Mouse (Mus musculus): ENCODE results near the gene Eef1akmt2. TPM values are rescaled to one million over a fixed set of nuclear protein-coding genes. Genes with fewer than 3 reads are reported as not detected.
A peak's percentile ranks its signal among the peaks of the same experiment; 100 is the strongest.

The Eef1akmt2 gene
- polyA plus RNA-seq, 1 experiment from 2014 or later: 37.8 TPM

- no peak for ATAC-seq
- 55% methylated on average over 5 of the region's 5 CpGs for WGBS
- Histone ChIP-seq H3K27ac (ENCODE audit: low read depth, low read length) (no peak overlapping the region), H3K9ac (ENCODE audit: low read depth, low read length) (0 out of 2 replicates have a peak overlapping the region, but pooled peaks have one; percentile 26), H3K4me1 (replicated peaks; ENCODE audit: control insufficient read depth, insufficient read depth, low read length) (peaks cover 50% of the 10 kb centered on the region), H3K9me3 (ENCODE audit: control insufficient read depth) (no peaks in the 10 kb centered on the region), H3K36me3 (ENCODE audit: control insufficient read depth, insufficient read depth) (peaks cover 9% of the 10 kb centered on the region; the same call in 1 of the 2 replicates), H3K4me2 (replicated peaks; ENCODE audit: low read depth) (no peak overlapping the region), H3K4me3 (ENCODE audit: low read depth, low read length) (no peak overlapping the region), H3K27me3 (replicated peaks; ENCODE audit: control insufficient read depth, insufficient read depth, low read length) (no peaks in the 10 kb centered on the region)
- TF ChIP-seq CTCF (IDR thresholded peaks at IDR 0.05; ENCODE audit: low read depth): no peak
Observed at GRCm38 (mm10) chr7:132806286-132806685, 46.2 kb downstream of the Eef1akmt2 start.

- H3K27me3 ChIP-seq (replicated peaks; ENCODE audit: control insufficient read depth, insufficient read depth, low read length): no peaks in the 10 kb centered on the region
- H3K9ac ChIP-seq (ENCODE audit: low read depth, low read length): no peak overlapping the region
- H3K4me2 ChIP-seq (replicated peaks; ENCODE audit: low read depth): no peak overlapping the region
- H3K36me3 ChIP-seq (ENCODE audit: control insufficient read depth, insufficient read depth): peaks cover 16% of the 10 kb centered on the region; the same call in 1 of the 2 replicates
- H3K4me3 ChIP-seq (ENCODE audit: low read depth, low read length): no peak overlapping the region
- no peaks in the 10 kb centered on the region for H3K9me3 ChIP-seq (ENCODE audit: control insufficient read depth)
- TF ChIP-seq CTCF (IDR thresholded peaks at IDR 0.05; ENCODE audit: low read depth): no peak
- ATAC-seq: no peak
- H3K4me1 ChIP-seq (replicated peaks; ENCODE audit: control insufficient read depth, insufficient read depth, low read length): peaks cover 49% of the 10 kb centered on the region
- peak overlapping the region; percentile 47; the same call in 1 of the 2 replicates for H3K27ac ChIP-seq (ENCODE audit: low read depth, low read length)
- 56% methylated on average over 5 of the region's 5 CpGs for WGBS
Observed at GRCm38 (mm10) chr7:132804951-132805350, 47.5 kb downstream of the Eef1akmt2 start.

GRCm38 (mm10) chr7:132804461-132804860, 48.0 kb downstream of the Eef1akmt2 start:
- 48% methylated on average over 7 of the region's 7 CpGs for WGBS
- TF ChIP-seq CTCF (IDR thresholded peaks at IDR 0.05; ENCODE audit: low read depth): no peak
- Histone ChIP-seq H3K27me3 (replicated peaks; ENCODE audit: control insufficient read depth, insufficient read depth, low read length) (no peaks in the 10 kb centered on the region), H3K27ac (ENCODE audit: low read depth, low read length) (peak overlapping the region; percentile 47; the same call in 1 of the 2 replicates), H3K9ac (ENCODE audit: low read depth, low read length) (no peak overlapping the region), H3K4me2 (replicated peaks; ENCODE audit: low read depth) (no peak overlapping the region), H3K4me3 (ENCODE audit: low read depth, low read length) (no peak overlapping the region), H3K9me3 (ENCODE audit: control insufficient read depth) (no peaks in the 10 kb centered on the region), H3K4me1 (replicated peaks; ENCODE audit: control insufficient read depth, insufficient read depth, low read length) (peaks cover 50% of the 10 kb centered on the region), H3K36me3 (ENCODE audit: control insufficient read depth, insufficient read depth) (peaks cover 16% of the 10 kb centered on the region; the same call in 1 of the 2 replicates)
- ATAC-seq: peak; percentile 32

GRCm38 (mm10) chr7:132803962-132804361, 48.5 kb downstream of the Eef1akmt2 start:
- ATAC-seq: no peak
- Histone ChIP-seq H3K9ac (ENCODE audit: low read depth, low read length) (no peak overlapping the region), H3K27ac (ENCODE audit: low read depth, low read length) (0 out of 2 replicates have a peak overlapping the region, but pooled peaks have one; percentile 47), H3K4me3 (ENCODE audit: low read depth, low read length) (no peak overlapping the region), H3K9me3 (ENCODE audit: control insufficient read depth) (no peaks in the 10 kb centered on the region), H3K36me3 (ENCODE audit: control insufficient read depth, insufficient read depth) (peaks cover 16% of the 10 kb centered on the region; the same call in 1 of the 2 replicates), H3K4me1 (replicated peaks; ENCODE audit: control insufficient read depth, insufficient read depth, low read length) (peaks cover 49% of the 10 kb centered on the region), H3K27me3 (replicated peaks; ENCODE audit: control insufficient read depth, insufficient read depth, low read length) (no peaks in the 10 kb centered on the region), H3K4me2 (replicated peaks; ENCODE audit: low read depth) (no peak overlapping the region)
- WGBS: 49% methylated on average over 3 of the region's 3 CpGs
- TF ChIP-seq CTCF (IDR thresholded peaks at IDR 0.05; ENCODE audit: low read depth): no peak

GRCm38 (mm10) chr7:132803336-132803735, 49.1 kb downstream of the Eef1akmt2 start:
- no peak overlapping the region for H3K4me2 ChIP-seq (replicated peaks; ENCODE audit: low read depth)
- no peak for TF ChIP-seq CTCF (IDR thresholded peaks at IDR 0.05; ENCODE audit: low read depth)
- WGBS: 70% methylated on average over 2 of the region's 2 CpGs
- ATAC-seq: 0 out of 2 replicates have a peak, but pooled peaks have one; percentile 21
- H3K4me1 ChIP-seq (replicated peaks; ENCODE audit: control insufficient read depth, insufficient read depth, low read length): peaks cover 43% of the 10 kb centered on the region
- no peak overlapping the region; the same call in 1 of the 2 replicates for H3K27ac ChIP-seq (ENCODE audit: low read depth, low read length)
- H3K9me3 ChIP-seq (ENCODE audit: control insufficient read depth): no peaks in the 10 kb centered on the region
- H3K27me3 ChIP-seq (replicated peaks; ENCODE audit: control insufficient read depth, insufficient read depth, low read length): no peaks in the 10 kb centered on the region
- H3K4me3 ChIP-seq (ENCODE audit: low read depth, low read length): no peak overlapping the region
- no peak overlapping the region for H3K9ac ChIP-seq (ENCODE audit: low read depth, low read length)
- peaks cover 16% of the 10 kb centered on the region; the same call in 1 of the 2 replicates for H3K36me3 ChIP-seq (ENCODE audit: control insufficient read depth, insufficient read depth)

- TF ChIP-seq CTCF (IDR thresholded peaks at IDR 0.05; ENCODE audit: low read depth): no peak
- H3K9ac ChIP-seq (ENCODE audit: low read depth, low read length): no peak overlapping the region
- H3K4me3 ChIP-seq (ENCODE audit: low read depth, low read length): no peak overlapping the region
- WGBS: 62% methylated on average over 11 of the region's 11 CpGs
- no peak overlapping the region for H3K4me2 ChIP-seq (replicated peaks; ENCODE audit: low read depth)
- ATAC-seq: no peak
- H3K27ac ChIP-seq (ENCODE audit: low read depth, low read length): peak overlapping the region; percentile 8; the same call in 1 of the 2 replicates
- H3K4me1 ChIP-seq (replicated peaks; ENCODE audit: control insufficient read depth, insufficient read depth, low read length): peaks cover 39% of the 10 kb centered on the region
- peaks cover 20% of the 10 kb centered on the region; the same call in 1 of the 2 replicates for H3K36me3 ChIP-seq (ENCODE audit: control insufficient read depth, insufficient read depth)
- H3K27me3 ChIP-seq (replicated peaks; ENCODE audit: control insufficient read depth, insufficient read depth, low read length): no peaks in the 10 kb centered on the region
- no peaks in the 10 kb centered on the region for H3K9me3 ChIP-seq (ENCODE audit: control insufficient read depth)
Observed at GRCm38 (mm10) chr7:132802691-132803090, 49.8 kb downstream of the Eef1akmt2 start.

Measured in intestine, postnatal 0 days (tissue).